Mouse (Mus musculus) adrenal gland, adult 10 weeks (tissue): Measurements from ENCODE around the gene Pld3. TPM values are rescaled to one million over a fixed set of nuclear protein-coding genes. Genes with fewer than 3 reads are reported as not detected.

ENCODE experiments used
- polyA plus RNA-seq: library from polyadenylated mRNA; stranded (reverse); fragments of 350-450 nt; fragmentation: Illumina TruSeq; extraction: RNeasy Lipid Tissue Mini Kit (QIAGEN cat#74804); gene quantifications from one replicate; pipeline ENCODE4 v1.2.3, GENCODE M21; 2014; ENCODE audit warnings: low read depth, low replicate concordance

Pld3 gene
- polyA plus RNA-seq = 0.82 TPM

DNA sequence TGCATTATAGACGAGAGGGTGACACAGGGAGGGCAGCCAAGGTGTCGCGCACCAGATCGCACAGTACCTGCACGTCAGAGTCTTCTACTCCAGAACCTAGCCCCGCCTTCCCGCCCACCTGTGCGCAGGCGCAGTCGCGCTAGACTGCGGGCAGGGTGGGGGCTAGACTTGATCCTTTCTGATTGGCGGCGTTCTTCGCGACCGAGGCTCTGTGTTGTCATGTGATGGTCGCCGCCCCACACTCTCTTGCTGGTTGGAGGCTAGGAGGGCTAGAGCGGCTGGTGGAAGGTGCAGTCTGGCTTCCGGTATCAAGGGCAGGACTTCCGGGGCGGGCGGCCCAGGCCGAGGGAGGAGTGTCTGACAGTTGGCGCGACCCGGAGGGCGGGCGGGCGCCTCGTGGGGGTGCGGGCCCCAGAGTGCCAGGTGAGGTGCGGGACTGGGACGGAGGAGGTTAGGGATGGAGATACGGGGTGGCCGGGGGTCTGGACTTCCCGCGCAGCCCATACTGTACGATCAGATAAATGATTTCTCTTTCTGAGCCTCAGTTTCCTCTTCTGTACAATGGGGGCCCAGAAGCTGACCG is at the start of gene Pld3, which contains the start of gene 2310022A10Rik:
Gene Pld3 (minus strand): TSS at position 288 of the 583 bp plus-strand sequence.
Gene 2310022A10Rik (plus strand): TSS at position 303 of the 583 bp plus-strand sequence.

DNA sequence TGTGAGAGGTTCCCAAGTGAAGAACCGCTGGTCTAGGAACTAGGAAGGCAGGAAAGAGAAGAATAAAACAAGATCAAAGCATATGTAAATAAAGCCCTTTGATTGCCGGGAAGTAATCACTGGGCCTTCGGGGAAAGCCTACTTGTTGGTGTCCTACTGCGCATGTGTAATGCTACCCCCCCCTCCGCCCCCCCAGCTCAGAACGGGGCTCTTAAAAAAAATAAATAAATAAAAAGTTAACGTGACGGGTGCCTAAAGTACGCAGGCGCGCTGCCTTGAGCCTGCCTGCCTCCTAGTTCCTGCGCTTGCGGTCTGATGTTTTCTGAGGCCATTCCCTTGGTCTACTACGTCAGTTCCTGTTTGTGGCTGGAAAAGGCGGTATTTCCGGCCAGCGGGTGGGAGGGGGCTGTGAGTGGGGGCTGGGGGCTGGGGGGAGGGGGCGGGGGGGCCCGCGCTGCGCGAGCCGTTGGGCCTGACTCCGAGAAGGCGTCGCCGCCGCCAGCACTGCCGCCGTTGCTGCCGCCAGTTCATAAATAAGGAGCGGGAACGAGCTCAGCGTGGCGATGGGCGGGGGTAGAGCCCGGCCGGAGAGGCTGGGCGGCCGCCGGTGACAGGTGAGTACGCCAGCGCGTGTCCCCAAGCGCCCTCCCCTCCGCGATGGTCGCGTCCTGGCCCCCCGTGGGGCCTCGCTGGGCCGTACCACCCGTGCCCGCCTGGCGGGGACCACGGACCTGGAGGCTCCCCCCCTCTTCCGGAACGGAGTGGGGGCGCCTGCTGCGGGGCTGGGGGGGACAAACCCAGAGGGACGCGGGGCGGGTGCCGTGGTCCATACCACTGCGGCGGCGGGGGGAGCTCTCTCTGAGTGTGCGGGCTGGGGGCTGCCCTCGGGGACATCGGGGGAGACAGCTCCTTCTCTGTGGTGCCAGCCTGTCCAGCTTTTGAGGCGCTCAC is 38.5 kb upstream of the Pld3 start, which contains the start of gene Akt2:
Gene Akt2 (plus strand): TSS at position 287 of the 951 bp plus-strand sequence.

DNA sequence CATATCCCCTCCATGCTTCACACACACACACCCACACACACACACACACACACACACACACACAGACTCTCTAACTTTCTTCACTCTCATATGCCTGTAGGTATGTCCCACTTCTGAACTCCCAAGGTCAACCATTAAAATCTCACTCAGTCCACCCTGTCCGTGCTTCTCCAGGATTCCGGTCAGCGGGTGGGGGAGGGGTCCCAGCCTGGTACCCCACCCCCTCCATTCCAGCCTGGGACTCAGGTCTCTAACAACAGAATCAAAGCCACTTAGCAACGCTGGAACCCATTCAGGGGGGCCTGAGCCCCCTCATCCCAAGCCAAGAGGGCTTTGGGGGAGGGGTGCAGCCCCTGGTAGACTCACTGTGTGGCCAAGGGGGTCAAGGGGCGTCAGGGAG is 30.1 kb downstream of the Pld3 start, which contains the start of gene Hipk4:
Gene Hipk4 (plus strand): TSS at position 301 of the 400 bp plus-strand sequence.

DNA sequence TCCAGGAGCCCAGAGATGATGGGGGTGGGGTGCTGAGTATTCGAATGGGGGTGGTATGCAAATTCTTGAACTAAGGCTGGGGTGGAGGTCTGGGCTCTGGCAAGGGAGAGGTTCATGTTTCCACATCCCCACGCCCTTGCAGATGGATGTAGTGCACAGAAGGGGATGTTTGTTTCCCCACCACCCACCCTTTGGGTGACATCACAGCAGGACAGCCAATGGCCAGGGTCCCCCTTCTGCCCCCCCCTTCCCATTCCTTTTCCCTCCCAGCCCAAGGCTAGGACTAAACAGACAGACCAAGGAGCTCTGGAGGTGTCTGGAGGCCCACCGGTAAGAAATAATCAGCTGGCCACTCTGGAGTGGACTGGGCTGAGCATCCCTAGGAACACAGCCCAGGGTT is 54.0 kb downstream of the Pld3 start, which contains the start of gene Prx:
Gene Prx (plus strand): TSS at position 289 of the 400 bp plus-strand sequence.

DNA sequence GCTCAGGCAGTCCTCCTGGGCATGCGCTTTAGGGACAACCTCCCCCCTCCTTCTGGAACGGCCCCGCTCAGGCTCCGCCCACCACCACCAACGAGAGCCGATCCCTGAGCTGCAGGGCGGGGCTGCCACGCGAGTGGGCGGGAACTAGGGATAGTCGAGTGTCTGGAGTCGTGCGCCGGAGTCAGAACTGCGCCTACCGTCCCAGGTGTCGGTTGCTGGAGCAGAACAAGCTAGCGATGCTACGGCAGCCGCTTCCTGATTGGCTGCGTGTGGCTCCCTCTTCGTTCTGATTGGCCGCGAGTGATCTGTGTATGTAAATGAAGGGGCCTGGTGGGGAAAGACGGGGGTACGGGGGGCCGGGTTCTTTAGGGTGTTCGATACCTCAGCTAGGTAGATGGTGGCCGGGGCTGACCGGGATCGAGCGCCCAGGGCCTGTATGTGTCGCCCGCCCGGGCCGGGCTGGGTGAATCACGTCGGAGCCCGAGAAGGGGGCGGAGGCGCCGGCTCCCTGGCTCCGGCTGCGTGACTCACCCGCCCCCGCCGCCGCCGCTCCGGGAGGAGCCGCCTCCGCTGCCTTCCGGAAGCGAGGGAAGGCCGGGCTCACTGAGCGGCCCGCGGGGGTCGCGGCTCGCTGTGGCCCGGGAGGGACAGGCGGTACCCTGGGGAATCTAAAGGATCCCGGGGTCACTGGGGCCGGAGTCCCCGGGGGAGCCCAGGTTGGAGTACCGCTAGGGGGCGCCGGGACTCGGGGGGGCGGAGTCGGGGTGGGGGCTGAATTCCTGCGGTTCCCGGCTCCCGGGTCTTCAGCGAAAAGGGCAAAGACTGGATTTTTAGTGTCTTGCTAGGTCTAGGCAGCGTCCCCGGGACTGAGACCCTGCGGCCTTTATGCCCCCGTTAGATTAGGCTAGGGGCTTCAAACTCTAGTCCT is 66.0 kb downstream of the Pld3 start, which contains the start of gene Sertad1:
Gene Sertad1 (plus strand): TSS at position 141 of the 928 bp plus-strand sequence.

Other genes with a start within 250 kb of the Pld3 start
- 1.6 TPM for gene Ltbp4, start 215.5 kb downstream of the Pld3 start, polyA plus RNA-seq
- 0.99 TPM for gene Shkbp1, start 197.2 kb downstream of the Pld3 start, polyA plus RNA-seq
- gene Gm20479, start 195.8 kb downstream of the Pld3 start, polyA plus RNA-seq = not detected
- not detected for gene Sptbn4, start 105.5 kb downstream of the Pld3 start, polyA plus RNA-seq
- 1.6 TPM for gene Blvrb, start 105.2 kb downstream of the Pld3 start, polyA plus RNA-seq
- 2.0 TPM for gene Sertad3, start 79.5 kb downstream of the Pld3 start, polyA plus RNA-seq
- 0.64 TPM for gene Sertad1, start 66.3 kb downstream of the Pld3 start, polyA plus RNA-seq
- not detected for gene Prx, start 53.9 kb downstream of the Pld3 start, polyA plus RNA-seq
- not detected for gene Hipk4, start 30.0 kb downstream of the Pld3 start, polyA plus RNA-seq
- gene 2310022A10Rik, start within 50 bp of the Pld3 start, polyA plus RNA-seq = 2.3 TPM
- gene Akt2, start 38.3 kb upstream of the Pld3 start, polyA plus RNA-seq = 29.2 TPM
- not detected for gene Ttc9b, start 100.7 kb upstream of the Pld3 start, polyA plus RNA-seq
- gene Map3k10, start 121.4 kb upstream of the Pld3 start, polyA plus RNA-seq = 1.2 TPM
- 4.0 TPM for gene Zfp607b, start 136.1 kb upstream of the Pld3 start, polyA plus RNA-seq
- 34.3 TPM for gene Zfp60, start 178.2 kb upstream of the Pld3 start, polyA plus RNA-seq